Mouse (Mus musculus) A20 (cell line): ENCODE results near the gene Mef2b.
A peak's percentile ranks its signal among the peaks of the same experiment; 100 is the strongest.

ENCODE experiments used
- DNase-seq: peaks from one replicate; pipeline ENCODE4 v3.0.0-alpha.2; 2011; ENCODE audit warnings: low read depth, low spot score

Mef2b gene

DNA sequence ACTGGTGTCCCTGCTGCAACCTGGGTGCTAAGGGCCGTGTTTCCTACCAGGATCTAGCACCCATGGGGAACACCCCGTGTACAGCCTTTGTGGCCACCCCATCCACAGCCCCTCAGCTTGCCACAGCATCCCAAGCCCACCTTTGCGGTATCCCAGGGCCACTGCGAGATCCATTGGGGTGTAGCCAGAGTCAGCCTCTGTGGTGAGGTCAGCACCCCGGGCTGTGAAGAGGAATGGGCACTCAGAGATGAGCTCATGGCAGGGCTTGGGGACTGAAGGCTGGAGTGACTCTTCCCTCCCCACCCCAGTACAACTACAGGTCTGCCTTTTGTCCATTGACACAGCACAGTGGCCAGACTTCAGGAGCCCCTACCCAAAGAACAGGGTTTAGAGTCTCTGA, 5.4 kb upstream of the Mef2b start:
- DNase-seq: no peak

DNA sequence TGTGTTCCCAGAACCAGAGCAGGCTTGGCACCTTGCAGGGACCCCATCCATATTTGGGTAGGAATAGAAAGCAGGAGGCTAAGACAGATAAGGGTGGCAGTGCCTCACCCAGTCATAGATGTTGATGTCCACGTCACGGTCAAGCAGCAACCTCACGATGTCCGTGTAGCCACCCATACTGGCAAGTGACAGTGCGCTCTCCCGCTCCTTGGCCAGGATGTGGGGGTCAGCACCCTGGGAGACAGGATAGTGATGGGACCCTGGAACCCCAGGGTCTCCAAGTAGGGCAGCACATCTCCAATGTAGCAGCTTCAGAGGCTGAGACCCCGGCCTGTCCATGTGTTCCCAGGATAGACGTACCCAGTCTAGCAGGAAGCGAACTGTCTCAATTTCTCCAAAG, 4.6 kb upstream of the Mef2b start:
- no peak for DNase-seq

DNA sequence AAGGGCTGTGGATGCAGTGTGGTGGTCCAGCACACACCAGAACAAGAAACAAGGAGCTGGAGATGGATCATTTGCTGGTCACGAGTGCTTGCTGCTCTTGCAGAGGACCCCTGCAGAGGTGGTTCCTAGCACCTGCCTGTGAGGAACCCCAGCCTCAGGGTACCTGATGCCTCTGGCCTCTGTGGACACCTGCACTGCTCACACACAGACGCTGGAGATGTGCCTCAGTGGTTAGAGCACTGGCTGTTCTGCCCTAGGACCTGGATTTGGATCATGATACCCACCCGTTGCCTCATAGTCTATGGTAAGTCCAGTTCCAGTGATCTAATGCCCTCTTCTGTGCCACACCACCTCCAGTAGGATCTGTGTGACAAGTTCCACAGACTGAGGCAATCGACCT, 2.9 kb upstream of the Mef2b start:
- DNase-seq: no peak

GRCm38 (mm10) chr8:70137890-70138289, 1.6 kb upstream of the Mef2b start:
- no peak for DNase-seq

DNA sequence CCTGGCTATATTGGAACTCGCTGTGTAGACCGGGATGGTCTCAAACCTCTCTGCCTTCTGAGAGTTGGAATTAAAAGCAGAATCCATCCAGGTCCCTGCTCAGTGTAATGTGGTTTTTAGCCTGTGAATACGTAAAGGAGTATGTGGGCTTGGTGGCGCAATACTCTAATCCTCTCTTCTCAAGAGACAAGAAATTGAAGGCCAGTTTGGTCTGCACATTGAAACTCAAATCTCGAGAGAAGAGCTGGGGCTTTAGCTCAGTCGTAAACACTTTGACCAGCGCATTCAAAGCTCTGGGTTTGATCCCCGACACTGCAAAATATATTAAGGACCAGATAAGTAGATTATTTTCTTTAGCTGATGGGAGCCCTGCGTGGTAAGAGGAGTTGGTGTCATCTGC, 470 bp downstream of the Mef2b start:
- DNase-seq: no peak

DNA sequence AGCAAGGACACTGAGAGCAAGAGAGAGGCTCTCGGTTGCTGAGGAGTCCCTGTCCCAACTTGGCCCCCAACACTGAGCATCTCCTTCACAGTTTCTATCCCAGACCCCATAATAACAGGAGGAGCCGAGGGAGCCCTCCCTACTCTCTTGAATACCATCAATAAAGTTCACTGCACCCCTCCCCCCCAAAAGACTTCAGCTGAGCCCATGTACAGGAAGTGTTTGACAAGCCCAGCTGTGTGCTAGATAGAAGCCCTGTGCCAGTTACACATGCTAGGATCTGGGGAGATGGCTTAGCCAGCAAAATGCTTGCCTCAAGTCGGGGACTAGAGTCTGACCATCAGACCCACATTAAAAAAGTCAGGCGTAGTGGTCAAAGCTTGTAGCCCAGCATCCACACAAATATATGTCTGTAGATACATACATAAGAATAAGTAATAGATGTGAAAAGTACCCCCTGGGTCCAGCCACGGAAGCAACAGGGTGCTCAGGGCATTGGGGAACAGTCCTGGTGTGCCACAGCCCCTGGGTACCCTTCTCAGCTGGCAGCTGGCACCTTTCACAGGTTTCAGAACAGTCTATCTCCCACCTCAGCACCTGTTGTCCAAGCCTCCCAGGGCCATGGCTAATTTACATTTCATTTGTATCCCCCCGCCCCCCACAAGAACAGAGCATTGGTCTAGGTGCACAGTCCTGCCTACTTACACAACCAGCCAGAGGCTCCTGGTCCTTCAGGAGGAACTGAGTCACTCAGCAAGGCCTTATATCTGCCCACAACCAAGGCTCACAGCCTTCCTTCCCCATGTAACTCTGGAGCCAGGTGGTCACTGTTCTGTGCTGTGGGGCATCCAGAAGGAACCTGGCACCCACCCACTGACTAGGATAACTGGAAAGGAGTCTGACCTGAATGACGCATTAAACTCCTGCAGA, 8.4 kb downstream of the Mef2b start:
- peak; percentile 83 for DNase-seq

- DNase-seq: peak; percentile 96
These were observed 10.6 kb downstream of the Mef2b start for GRCm38 (mm10) chr8:70150158-70150557.

- peak; percentile 97 for DNase-seq
These were observed 13.2 kb downstream of the Mef2b start for GRCm38 (mm10) chr8:70152537-70153257.

GRCm38 (mm10) chr8:70157240-70157800, 17.8 kb downstream of the Mef2b start:
- peak; percentile 72 for DNase-seq

DNA sequence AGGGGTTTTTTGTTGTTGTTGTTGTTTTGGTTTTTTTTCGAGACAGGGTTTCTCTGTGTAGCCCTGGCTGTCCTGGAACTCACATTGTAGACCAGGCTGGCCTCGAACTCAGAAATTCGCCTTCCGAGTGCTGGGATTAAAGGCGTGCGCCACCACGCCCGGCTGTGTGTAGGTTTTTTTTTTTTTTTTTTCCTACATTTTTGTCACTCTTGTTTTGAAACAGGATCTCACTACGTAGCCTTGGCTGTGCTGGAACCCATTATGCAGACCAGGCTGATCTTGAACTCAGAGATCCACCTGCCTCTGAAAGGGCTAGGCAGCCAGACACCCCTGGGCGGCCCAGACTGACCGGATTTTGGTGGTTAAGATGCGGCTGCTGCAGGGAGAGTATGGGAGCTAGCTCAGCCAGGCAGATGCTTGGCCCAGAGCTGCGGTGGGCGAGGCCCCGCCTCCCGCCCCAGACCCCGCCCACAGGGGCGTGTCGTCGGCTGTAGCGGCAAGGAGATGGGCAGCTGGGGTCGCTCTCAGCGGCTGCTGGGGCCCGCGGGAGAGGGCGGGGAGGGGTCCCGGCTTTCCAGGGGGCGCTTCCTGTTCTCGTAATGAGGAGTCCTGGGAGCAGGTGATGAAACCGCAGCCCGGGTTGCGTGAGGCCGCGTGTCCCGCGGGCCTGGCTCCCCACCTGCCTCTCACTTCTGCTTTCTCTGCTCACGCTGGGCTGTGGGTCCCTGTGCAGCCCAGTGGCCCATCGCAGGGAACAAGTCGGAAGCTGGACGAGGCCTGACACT, 18.8 kb downstream of the Mef2b start:
- peak; percentile 99 for DNase-seq

DNA sequence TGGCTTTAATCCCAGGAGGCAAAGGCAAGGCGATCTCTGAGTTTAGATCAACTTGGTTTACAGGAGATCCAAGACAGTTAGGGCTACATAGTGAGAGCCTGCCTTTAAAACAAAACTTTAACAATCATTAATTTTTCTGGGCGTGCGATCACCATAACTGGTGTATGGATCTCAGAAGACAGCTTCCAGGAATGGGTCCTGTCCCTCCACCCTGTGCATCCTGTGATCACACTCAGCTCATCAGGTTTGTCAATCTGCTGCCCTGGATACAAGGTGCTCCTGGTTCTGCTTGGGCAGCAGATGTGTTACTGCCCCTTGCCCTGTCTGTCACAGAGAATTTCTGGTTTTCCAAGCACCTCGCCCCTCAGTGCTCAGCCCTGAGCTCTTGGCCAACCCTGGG, 19.7 kb downstream of the Mef2b start:
- DNase-seq: peak; percentile 77

DNA sequence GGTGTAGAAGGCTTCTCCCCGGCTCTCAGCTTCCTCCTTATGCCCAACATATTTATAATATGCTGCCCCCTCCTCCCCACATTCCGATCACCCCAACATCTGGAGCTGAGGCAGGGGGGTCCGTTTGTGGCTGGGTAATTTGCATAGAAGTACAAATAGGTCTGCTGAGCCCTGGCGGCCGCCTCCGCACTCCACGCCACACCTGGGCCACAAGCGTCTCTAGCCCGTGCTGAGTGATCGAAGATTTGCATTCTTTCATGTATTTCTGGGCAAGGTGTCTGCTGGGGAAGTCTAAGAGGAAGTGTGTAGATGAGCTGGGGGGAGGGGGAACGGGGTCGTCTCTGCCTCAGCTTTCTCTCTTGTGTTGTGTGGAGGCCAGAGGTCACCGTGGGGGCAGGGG, 20.5 kb downstream of the Mef2b start:
- DNase-seq: peak; percentile 98

GRCm38 (mm10) chr8:70163316-70163715, 23.8 kb downstream of the Mef2b start:
- DNase-seq: peak; percentile 73

GRCm38 (mm10) chr8:70166504-70167110, 27.1 kb downstream of the Mef2b start:
- DNase-seq: peak; percentile 79

- DNase-seq: peak; percentile 42
These were observed 30.6 kb downstream of the Mef2b start for GRCm38 (mm10) chr8:70170116-70170515.

- peak; percentile 36 for DNase-seq
These were observed 31.2 kb downstream of the Mef2b start for GRCm38 (mm10) chr8:70170748-70171147.

DNA sequence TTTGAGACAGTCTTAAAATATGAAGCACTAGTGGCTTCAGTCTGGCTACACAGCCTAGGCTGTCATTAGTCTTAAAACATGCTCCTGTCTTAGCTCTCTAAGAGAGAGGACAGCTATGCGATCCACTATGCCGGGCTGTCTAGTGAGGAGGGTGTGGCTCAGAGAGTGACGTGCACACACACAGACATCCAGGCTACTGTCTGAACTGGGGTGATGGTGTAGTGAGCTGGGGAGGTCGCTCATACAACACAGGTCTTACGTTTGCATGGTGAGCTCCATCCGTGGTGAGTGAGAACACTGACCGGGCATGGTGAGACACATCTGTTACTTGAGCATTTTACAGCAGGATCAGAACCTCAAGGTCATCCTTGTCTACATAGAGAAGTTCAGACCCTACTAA, 31.7 kb downstream of the Mef2b start:
- DNase-seq: peak; percentile 81

DNA sequence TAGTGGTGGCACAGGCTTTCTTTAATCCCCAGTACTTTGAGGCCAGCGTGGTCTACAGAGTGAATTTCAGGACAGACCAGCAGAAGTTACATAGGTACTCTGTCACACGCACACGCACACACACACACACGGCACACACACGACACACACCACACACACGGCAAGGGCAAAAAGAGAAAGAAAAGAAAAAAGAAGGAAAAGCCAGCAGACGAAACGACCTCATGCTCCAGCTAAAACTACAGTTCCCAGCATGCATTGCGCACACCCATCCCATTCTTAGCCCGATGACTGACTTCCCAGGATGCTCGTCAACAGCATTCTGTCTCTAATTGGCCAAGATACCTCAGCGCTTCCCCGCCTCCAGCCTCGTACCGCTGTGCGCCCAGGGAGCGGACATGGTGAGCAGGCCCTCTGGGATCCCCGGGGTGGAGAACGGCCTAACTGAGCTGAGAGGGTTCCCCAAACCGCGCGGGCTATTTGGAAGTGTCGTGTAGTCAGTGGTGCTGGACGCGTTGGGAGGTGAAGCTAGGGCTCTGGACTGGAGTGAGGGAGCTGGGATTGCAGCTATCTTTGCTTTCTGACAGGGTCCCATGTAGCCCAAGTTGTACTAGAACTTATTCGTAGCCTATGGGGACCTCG, 32.7 kb downstream of the Mef2b start, which contains the start of gene Tmem161a:
Tmem161a (plus strand) TSS at position 314 of the 639 bp plus-strand sequence.
- peak; percentile 95 for DNase-seq

- DNase-seq: peak; percentile 51
These were observed 33.8 kb downstream of the Mef2b start for GRCm38 (mm10) chr8:70173320-70173719.

GRCm38 (mm10) chr8:70174079-70174478, 34.6 kb downstream of the Mef2b start:
- DNase-seq: peak; percentile 54

- no peak for DNase-seq
These were observed 38.7 kb downstream of the Mef2b start for GRCm38 (mm10) chr8:70178231-70178630.
